9 mouse cellular contexts compared by ENCODE assay signal in genomic region chr14:18210795-18211194, GRCm38 (mm10). TPM values are rescaled to one million over a fixed set of nuclear protein-coding genes. Genes with fewer than 3 reads are reported as not detected.
DNase-seq lines count a peak whose midpoint lies in the region; ATAC-seq lines count a peak whose summit lies in the region.
"Had no signal": no experiment of that assay in that cellular context is flagged by ENCODE, and none has a peak within 500 bp of the region (broad histone marks: within the 10 kb centered on the region; RNA-seq: fewer than 3 reads in every experiment).

No protein-coding gene starts in this region.

- no peaks in the 10 kb centered on the region for H3K27me3 ChIP-seq in limb, embryonic 10.5 days (ENCODE audit: low read depth, poor library complexity, severe bottlenecking)
- H3K27me3 ChIP-seq: heart, embryonic 15.5 days had no signal

- H3K27ac ChIP-seq in limb, embryonic 10.5 days, result no peak overlapping the region
- H3K27ac ChIP-seq: heart, embryonic 15.5 days had no signal

- no peaks in the 10 kb centered on the region for H3K4me1 ChIP-seq in limb, embryonic 10.5 days
- H3K4me1 ChIP-seq: heart, embryonic 15.5 days had no signal

- DNase-seq in frontal cortex, postnatal 14 days (ENCODE audit: low spot score in 2 of 2), result no peak
- DNase-seq in 3T3-L1 (ENCODE audit: low read depth, low spot score), result peak; percentile 54
- DNase-seq in embryo, embryonic 10.5 days (ENCODE audit: low spot score), result peak; percentile 63
- DNase-seq in limb, embryonic 10.5 days (ENCODE audit: low spot score), result peak; percentile 34
- DNase-seq in retina, postnatal 1 day, result peak; percentile 53
- DNase-seq in spleen, adult 12 weeks (ENCODE audit: low spot score), result no peak
- no peak for DNase-seq in urinary bladder, postnatal 4 days (ENCODE audit: low spot score in 2 of 2)

- no peak overlapping the region for H3K4me3 ChIP-seq in limb, embryonic 10.5 days
- H3K4me3 ChIP-seq: heart, embryonic 15.5 days had no signal

- peak; percentile 17; the same call in 1 of the 2 replicates for ATAC-seq in frontal cortex, adult (ENCODE audit: low TSS enrichment)

- H3K36me3 ChIP-seq in limb, embryonic 10.5 days, result no peaks in the 10 kb centered on the region

- 91% methylated on average over 3 of the region's 3 CpGs for WGBS in limb, embryonic 10.5 days

- H3K9me3 ChIP-seq in limb, embryonic 10.5 days (replicated peaks), result no peaks in the 10 kb centered on the region
- H3K9me3 ChIP-seq: heart, embryonic 15.5 days had no signal

RNA-seq across cellular contexts. Expression of gene Nr1d2, which starts 28.1 kb away (rescaled TPM):
- 4.0 and 5.0 TPM in 2 replicates for polyA plus RNA-seq in limb, embryonic 10.5 days (2016; fragmentation: Nextera tagmentation; extraction: Ambion mirVana)

Comparison
In these comparisons a context has a peak if more than half of its experiments do, and no peak if none do; other contexts are left out.
1. DNase-seq: peak in 3T3-L1 (single experiment), embryo, embryonic 10.5 days (single experiment), limb, embryonic 10.5 days (single experiment) and retina, postnatal 1 day (single experiment); none in frontal cortex, postnatal 14 days (0 of 2), spleen, adult 12 weeks (single experiment) and urinary bladder, postnatal 4 days (0 of 2).